Mouse (Mus musculus) c-Kit-negative CD71-positive TER-119-positive erythroid progenitor cells, embryonic 14.5 days (primary cell): Measurements from ENCODE around the gene Marveld3.

Experiments used
- DNase-seq: peaks from one replicate; pipeline ENCODE4 v3.0.0-alpha.2; 2013; ENCODE audit warnings: low read depth, low spot score

Gene Marveld3

GRCm38 (mm10) chr8:109903909-109904469 lies 58.0 kb downstream of the Marveld3 start:
- DNase-seq, result no peak

- no peak for DNase-seq
Observed at GRCm38 (mm10) chr8:109902379-109902778, 59.6 kb downstream of the Marveld3 start.
